Mouse (Mus musculus) stomach, embryonic 16.5 days (tissue): ENCODE measurements around the gene Gm28053. TPM values are rescaled to one million over a fixed set of nuclear protein-coding genes. Genes with fewer than 3 reads are reported as not detected.
"Not testable (repeated sequence)": the region's sequence is repeated elsewhere in the genome, so short reads cannot be mapped to it uniquely, and the experiment has no call there.

Experiments used
- ATAC-seq: fragments of 200-750 bp; cut with Nextera tagmentation; 2 replicates; pipeline ENCODE4 v1.8.0; 2017; ENCODE audit warnings: moderate number of reproducible peaks, moderate TSS enrichment; ENCODE audit not compliant: insufficient read depth, low FRiP score
- H3K27ac ChIP-seq: fragments of 300-500 bp; sonication (generic); 2 replicates; pipeline ENCODE4 v1.5.1; 2014; ENCODE audit warnings: low read length
- H3K27me3 ChIP-seq: fragments of 300-500 bp; sonication (generic); 2 replicates; pipeline ENCODE4 v1.6.1; 2014; ENCODE audit warnings: low read length, control low read depth, mixed read lengths; ENCODE audit not compliant: control insufficient read depth, insufficient read depth
- H3K36me3 ChIP-seq: fragments of 300-500 bp; sonication (generic); 2 replicates; pipeline ENCODE4 v1.6.1; 2014; ENCODE audit warnings: low read length; ENCODE audit not compliant: control insufficient read depth, insufficient read depth
- H3K4me1 ChIP-seq: fragments of 300-500 bp; sonication (generic); 2 replicates; pipeline ENCODE4 v1.6.1; 2014; ENCODE audit warnings: low read length, control low read depth, mixed read lengths; ENCODE audit not compliant: control insufficient read depth, insufficient read depth
- H3K4me2 ChIP-seq: fragments of 300-500 bp; sonication (generic); 2 replicates; pipeline ENCODE4 v1.6.1; 2014; ENCODE audit warnings: low read depth, low read length, mixed read lengths
- H3K4me3 ChIP-seq: fragments of 300-500 bp; sonication (generic); replicated peaks from 2 replicates; pipeline ENCODE4 v1.5.1; 2014; ENCODE audit warnings: mild to moderate bottlenecking, low read length
- H3K9ac ChIP-seq: fragments of 300-500 bp; sonication (generic); 2 replicates; pipeline ENCODE4 v1.6.1; 2014; ENCODE audit warnings: low read length
- H3K9me3 ChIP-seq: fragments of 300-500 bp; sonication (generic); replicated peaks from 2 replicates; pipeline ENCODE4 v1.6.1; 2016; ENCODE audit warnings: low read length, control low read depth; ENCODE audit not compliant: control insufficient read depth
- WGBS: fragments of 180-500 bp; shearing (Covaris S2); extraction: QIAGEN DNeasy Blood & Tissue Kit; methylation state at CpG from one replicate; pipeline ENCODE4 v1.1.7; 2014; 5-methylcytosine and 5-hydroxymethylcytosine counted together
- polyA plus RNA-seq: library from polyadenylated mRNA; unstranded; fragments of >200 nt; fragmentation: Nextera tagmentation; extraction: Ambion mirVana; gene quantifications from 2 replicates; pipeline ENCODE4 v1.2.1, GENCODE M21; 2015

The Gm28053 gene
- polyA plus RNA-seq, 1 experiment from 2014 or later = 3.2 TPM

DNA sequence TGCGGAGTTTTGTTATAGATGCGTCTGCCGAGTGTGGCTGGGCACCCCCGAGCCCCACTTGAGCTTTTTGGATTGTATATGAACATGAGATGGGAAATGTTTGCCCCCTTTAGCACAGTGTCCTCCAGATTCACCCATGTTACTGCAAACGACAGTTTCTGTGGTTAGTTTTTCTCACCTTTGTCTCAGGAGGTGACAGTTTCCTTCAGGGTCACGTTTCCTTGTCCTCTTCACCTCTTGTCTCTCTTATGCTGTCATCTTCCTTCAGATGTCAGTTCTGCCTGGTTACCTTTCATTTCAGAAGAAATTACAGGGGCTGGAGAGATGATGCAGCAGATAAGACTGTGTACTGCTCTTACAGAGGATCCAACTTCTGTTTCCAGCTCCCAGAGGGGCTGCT, 38.7 kb upstream of the Gm28053 start:
- Histone ChIP-seq H3K27me3 (no peaks in the 10 kb centered on the region), H3K9me3 (no peaks in the 10 kb centered on the region), H3K4me2 (no peak overlapping the region), H3K4me3 (no peak overlapping the region), H3K36me3 (no peaks in the 10 kb centered on the region), H3K9ac (no peak overlapping the region), H3K4me1 (no peaks in the 10 kb centered on the region; the same call in 1 of the 2 replicates), H3K27ac (no peak overlapping the region)
- no peak for ATAC-seq
- WGBS = 79% methylated on average over 6 of the region's 6 CpGs

DNA sequence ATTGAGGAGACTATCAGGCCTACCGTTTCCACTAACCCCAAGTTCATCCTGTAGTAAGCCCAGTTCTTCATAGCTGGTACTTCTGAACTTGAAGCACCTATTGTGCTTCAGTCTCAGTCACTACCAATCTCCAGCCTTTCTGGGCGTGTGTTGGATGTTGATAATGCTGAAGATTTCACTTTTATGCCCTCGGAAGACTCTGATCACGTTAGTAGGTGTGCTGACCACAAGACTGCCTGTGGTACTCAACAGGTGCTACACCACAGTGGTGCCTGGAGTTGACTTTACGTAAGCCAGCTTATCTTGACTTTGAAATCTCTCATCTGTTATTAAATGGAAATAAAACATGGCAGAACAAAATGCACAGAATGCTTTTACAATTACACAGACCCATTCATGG, 38.0 kb upstream of the Gm28053 start:
- Histone ChIP-seq H3K36me3 (no peaks in the 10 kb centered on the region), H3K27ac (no peak overlapping the region), H3K4me1 (no peaks in the 10 kb centered on the region; the same call in 1 of the 2 replicates), H3K4me2 (no peak overlapping the region), H3K27me3 (no peaks in the 10 kb centered on the region), H3K4me3 (no peak overlapping the region), H3K9ac (no peak overlapping the region), H3K9me3 (no peaks in the 10 kb centered on the region)
- WGBS = 76% methylated on average over 5 of the region's 5 CpGs
- ATAC-seq = no peak

DNA sequence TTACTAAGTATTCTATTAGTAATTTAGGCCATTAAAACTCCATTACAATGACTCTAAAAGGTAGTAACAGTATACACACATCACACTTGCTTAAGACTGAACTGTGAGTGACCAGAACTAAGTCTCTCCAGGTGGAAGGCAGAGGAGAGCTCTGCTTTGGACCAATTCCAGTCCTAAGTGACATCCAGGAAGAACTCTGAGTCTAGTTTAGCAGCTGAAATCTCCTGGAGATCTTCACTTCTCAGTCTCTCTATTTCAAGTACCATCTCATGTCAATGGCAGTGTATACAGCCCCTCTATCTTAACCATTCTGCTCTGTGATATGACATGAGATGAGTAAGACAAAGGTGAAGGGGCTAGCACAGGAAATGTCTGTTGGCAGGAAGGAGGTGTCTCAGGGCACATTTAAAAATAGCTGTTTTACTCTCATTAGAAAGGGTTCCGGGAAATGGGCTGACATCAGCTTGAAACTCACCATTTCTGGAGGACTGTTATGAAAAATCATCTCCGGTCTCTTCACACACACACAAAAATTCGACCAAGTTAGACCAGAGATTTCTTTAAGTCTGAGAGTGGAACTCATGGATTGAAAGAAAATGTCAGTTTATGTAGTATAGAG, 36.8 kb upstream of the Gm28053 start:
- Histone ChIP-seq H3K4me1 (no peaks in the 10 kb centered on the region), H3K4me3 (no peak overlapping the region), H3K9me3 (no peaks in the 10 kb centered on the region), H3K27ac (no peak overlapping the region), H3K9ac (no peak overlapping the region), H3K36me3 (no peaks in the 10 kb centered on the region), H3K4me2 (no peak overlapping the region), H3K27me3 (no peaks in the 10 kb centered on the region)
- 72% methylated on average over 3 of the region's 3 CpGs for WGBS
- ATAC-seq = no peak

DNA sequence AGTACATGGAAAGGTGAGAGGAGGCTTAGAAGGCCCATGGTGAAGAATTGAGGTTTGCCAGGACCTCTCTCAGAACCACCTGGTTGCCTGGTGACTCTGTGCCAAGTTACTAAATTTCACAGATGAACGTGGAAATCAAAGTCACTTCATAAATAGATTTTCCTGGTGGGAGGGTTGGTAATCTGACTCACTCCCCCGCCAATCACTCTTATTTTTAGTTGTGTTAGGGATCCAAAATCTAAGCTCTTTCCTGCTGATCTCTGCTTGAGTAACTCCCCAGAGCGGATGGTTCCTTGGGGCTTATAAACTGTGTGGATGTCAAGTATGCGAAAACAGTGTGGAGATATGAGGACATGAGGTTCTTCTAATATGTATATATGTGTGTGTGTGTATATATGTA, 36.1 kb upstream of the Gm28053 start:
- Histone ChIP-seq H3K27ac (0 out of 2 replicates have a peak overlapping the region, but pooled peaks have one; percentile 10), H3K9ac (no peak overlapping the region), H3K27me3 (no peaks in the 10 kb centered on the region), H3K4me2 (no peak overlapping the region), H3K9me3 (no peaks in the 10 kb centered on the region), H3K36me3 (no peaks in the 10 kb centered on the region), H3K4me1 (no peaks in the 10 kb centered on the region), H3K4me3 (no peak overlapping the region)
- WGBS = 69% methylated on average over 4 of the region's 4 CpGs
- no peak for ATAC-seq

DNA sequence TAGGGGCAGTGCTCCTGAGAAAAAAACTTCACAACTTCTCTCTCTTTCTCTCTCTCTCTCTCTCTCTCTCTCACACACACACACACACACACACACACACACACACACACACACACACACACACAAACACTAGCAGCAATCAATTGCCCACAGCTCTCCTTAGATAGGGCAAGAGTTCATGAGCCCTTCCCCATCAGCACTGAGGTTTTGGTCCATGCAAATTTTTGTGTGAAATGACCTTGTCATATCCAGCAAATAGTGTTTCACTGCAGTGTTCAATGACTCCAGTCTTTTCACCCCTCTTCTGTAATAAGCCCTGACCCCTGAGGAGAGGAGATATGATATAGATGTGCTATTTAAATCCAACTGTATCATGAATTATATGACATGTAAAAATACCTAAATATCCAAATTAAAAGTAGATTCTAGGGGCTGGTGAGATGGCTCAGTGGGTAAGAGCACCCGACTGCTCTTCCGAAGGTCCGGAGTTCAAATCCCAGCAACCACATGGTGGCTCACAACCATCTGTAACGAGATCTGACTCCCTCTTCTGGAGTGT, 35.1 kb upstream of the Gm28053 start:
- H3K4me1 ChIP-seq, H3K27me3 ChIP-seq, ATAC-seq, H3K9ac ChIP-seq, H3K4me3 ChIP-seq, H3K27ac ChIP-seq, H3K9me3 ChIP-seq, H3K36me3 ChIP-seq, H3K4me2 ChIP-seq: not testable (repeated sequence)
- 91% methylated on average over 3 of the region's 4 CpGs for WGBS

DNA sequence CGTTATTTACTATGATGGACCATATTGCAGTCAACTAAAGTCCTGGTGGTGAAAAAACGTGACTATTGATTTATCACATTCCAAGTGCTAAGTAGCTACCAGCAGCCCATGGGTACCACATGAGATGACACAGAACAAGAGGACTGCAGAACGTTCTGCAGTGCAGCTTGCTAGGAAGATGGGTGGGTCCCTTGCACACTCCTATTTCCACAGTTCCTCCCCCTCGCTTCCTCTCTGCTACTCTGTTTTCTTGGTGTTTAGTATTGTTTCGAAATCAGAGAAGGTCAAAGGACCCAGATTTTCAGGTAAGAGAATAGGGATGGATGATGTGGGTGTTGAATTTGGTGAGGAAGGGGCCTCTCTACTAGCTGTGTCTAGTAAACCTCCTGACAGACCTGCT, 34.1 kb upstream of the Gm28053 start, which contains the start of gene Gimap4:
Gimap4 (plus strand) TSS at position 231 of the 400 bp plus-strand sequence.
- H3K27ac ChIP-seq = no peak within 1 kb of the TSS
- H3K4me1 ChIP-seq = no peaks in the 10 kb centered on the region
- no peaks in the 10 kb centered on the region for H3K27me3 ChIP-seq
- 64% methylated on average over 5 of the region's 5 CpGs for WGBS
- H3K4me3 ChIP-seq = no peak within 1 kb of the TSS
- ATAC-seq = no peak
- H3K4me2 ChIP-seq = no peak within 1 kb of the TSS
- H3K9ac ChIP-seq = no peak within 1 kb of the TSS
- H3K36me3 ChIP-seq = no peaks in the 10 kb centered on the region
- H3K9me3 ChIP-seq = no peaks in the 10 kb centered on the region

DNA sequence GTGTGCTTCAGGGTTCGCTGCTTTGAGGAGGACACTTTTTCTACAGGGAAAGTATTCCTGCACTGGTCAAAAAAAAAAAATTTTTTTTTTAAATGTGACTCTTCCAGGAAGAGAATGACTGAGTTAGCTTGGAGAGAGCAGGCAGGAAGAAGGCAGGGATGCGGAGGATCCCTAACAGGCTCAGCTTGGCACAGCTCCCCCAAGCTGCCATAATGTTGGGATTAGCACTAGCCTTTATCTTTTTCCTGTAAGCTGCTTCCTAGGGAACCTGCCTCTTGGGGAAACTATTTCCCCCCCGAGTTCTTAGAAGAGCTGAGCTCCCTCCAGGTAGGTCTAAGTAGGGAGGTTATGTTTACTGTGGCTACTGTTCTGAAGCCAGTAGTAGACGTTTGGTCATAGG, 33.6 kb upstream of the Gm28053 start:
- no peaks in the 10 kb centered on the region for H3K4me1 ChIP-seq
- no peak overlapping the region for H3K4me3 ChIP-seq
- H3K27me3 ChIP-seq = no peaks in the 10 kb centered on the region
- H3K27ac ChIP-seq = no peak overlapping the region
- no peak overlapping the region for H3K4me2 ChIP-seq
- H3K9me3 ChIP-seq = no peaks in the 10 kb centered on the region
- no peak for ATAC-seq
- H3K9ac ChIP-seq = no peak overlapping the region
- no peaks in the 10 kb centered on the region for H3K36me3 ChIP-seq
- WGBS = 50% methylated on average over 4 of the region's 4 CpGs

DNA sequence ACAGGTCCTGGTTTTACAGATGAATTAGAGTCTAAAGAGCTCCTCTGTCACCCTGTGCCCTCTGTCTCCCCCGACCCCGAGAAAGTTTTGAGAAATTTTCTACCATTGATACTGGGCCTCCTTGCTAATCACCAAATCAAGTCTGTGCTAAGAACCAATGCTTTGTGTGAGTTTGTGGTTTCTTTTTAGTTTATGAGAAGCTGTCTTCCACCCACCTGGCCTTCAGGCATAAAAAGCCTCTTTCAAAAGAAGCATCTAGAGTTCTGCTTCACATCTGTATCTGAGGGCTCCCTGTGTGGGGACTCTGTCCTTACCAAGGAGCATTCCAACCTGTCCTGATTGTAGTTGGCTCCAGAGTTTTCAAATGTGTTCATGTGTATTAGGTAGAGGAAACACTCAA, 33.2 kb upstream of the Gm28053 start:
- Histone ChIP-seq H3K9ac (no peak overlapping the region), H3K27ac (no peak overlapping the region), H3K4me2 (no peak overlapping the region), H3K4me3 (no peak overlapping the region), H3K27me3 (no peaks in the 10 kb centered on the region), H3K36me3 (no peaks in the 10 kb centered on the region), H3K9me3 (no peaks in the 10 kb centered on the region), H3K4me1 (no peaks in the 10 kb centered on the region)
- no peak for ATAC-seq
- 84% methylated on average over 2 of the region's 2 CpGs for WGBS

DNA sequence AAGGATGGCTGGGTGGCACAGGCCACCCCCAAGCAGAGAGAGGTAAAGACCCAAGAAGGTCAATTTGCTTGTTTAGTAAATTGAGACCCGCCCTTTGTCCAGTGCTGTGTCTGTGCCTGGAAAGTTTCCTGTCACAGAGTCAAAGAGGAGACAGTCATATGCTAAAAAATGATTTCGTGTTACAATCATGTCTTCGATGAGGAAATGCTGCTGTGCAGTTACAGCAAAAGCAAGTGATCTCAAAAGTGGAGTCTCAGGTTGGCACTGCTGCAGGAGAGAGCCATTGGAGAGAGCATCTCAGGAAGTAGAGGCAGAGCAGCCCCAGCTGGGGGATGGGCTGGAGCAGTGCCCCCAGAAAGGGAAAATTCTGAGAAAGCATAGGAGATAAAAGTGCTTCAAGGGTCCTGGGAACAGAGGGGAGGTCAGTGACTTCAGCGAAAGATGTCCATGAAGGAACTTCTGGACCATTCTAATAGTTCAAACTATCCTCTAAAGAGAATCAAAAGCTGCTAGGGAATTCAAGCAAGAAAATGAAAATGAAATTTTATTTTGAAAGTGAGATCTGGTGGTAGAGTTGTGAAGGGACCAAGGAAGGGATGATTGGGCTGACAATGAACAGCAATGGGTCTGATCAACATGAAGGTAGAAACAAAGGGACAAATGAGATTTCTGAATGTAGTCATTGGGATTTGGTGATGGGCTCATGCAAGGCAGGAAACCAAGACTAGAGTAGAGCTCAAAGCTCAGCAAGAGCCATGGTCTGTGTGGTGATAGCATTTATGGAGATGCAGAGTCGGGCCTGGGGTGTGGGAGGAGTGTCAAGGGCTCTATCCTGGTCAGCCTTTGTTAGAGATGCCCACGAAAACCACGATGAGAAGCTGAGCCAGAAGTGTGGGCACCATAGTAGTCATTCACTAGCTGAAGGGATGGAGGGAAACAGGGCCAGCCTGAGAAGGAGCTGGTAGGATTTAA, 32.4 kb upstream of the Gm28053 start:
- no peak overlapping the region for H3K9ac ChIP-seq
- no peaks in the 10 kb centered on the region for H3K36me3 ChIP-seq
- WGBS = 79% methylated on average over 7 of the region's 7 CpGs
- H3K27ac ChIP-seq = no peak overlapping the region
- no peaks in the 10 kb centered on the region for H3K4me1 ChIP-seq
- peak overlapping the region; percentile 19; the same call in 1 of the 2 replicates for H3K4me2 ChIP-seq
- H3K9me3 ChIP-seq = no peaks in the 10 kb centered on the region
- no peak for ATAC-seq
- no peak overlapping the region for H3K4me3 ChIP-seq
- no peaks in the 10 kb centered on the region for H3K27me3 ChIP-seq
